In genomic region chr8:34683173-34683572, GRCm38 (mm10) we compare ENCODE assay signal across 27 mouse cellular contexts.
DNase-seq lines count a peak whose midpoint lies in the region; ATAC-seq and TF ChIP-seq lines count a peak whose summit lies in the region.
"Had no signal": no experiment of that assay in that cellular context is flagged by ENCODE, and none has a peak within 500 bp of the region (broad histone marks: within the 10 kb centered on the region; RNA-seq: fewer than 3 reads in every experiment).

No protein-coding gene starts in this region.

- peak; percentile 71 for ATAC-seq in frontal cortex, adult (ENCODE audit: low TSS enrichment)
- ATAC-seq: forebrain, postnatal 0 days; hindbrain, postnatal 0 days had no signal

- TF ChIP-seq CTCF in layer of hippocampus, adult 2 months (conservative IDR thresholded peaks at IDR 0.05) = peak; percentile 44

- DNase-seq in frontal cortex, postnatal 25 days (ENCODE audit: low spot score in 2 of 2) = no peak
- DNase-seq in layer of hippocampus, adult 2 months (ENCODE audit: low spot score in 2 of 2) = peak; percentile 40 to 59
- DNase-seq in layer of hippocampus, postnatal 14 days (ENCODE audit: low spot score in 2 of 2) = no peak
- DNase-seq in right cerebral cortex, postnatal 36 days (ENCODE audit: low spot score in 2 of 2) = peak; percentile 34 to 60
- no peak for DNase-seq in right cerebral cortex, postnatal 4 days
- DNase-seq in spleen, postnatal 14 days (ENCODE audit: low spot score in 2 of 2) = no peak
- no peak for DNase-seq in testis, postnatal 10 days (ENCODE audit: low spot score)
- DNase-seq: adrenal gland, postnatal 36 days; cerebellum, adult 11 months; cerebellum, postnatal 10 days; forebrain, postnatal 0 days; gastrocnemius, postnatal 14 days; heart, adult 18-20 months; heart, postnatal 14 days; kidney, adult 11 months; kidney, postnatal 36 days; liver, embryonic 13.5 days; lung, adult 2 months; lung, postnatal 14 days had no signal

- H3K27ac ChIP-seq in layer of hippocampus, adult 2 months = peak overlapping the region; percentile 86
- H3K27ac ChIP-seq: forebrain, embryonic 10.5 days; heart, embryonic 13.5 days; hindbrain, postnatal 0 days; kidney, embryonic 15.5 days; liver, embryonic 13.5 days; midbrain, embryonic 12.5 days; neural tube, embryonic 15.5 days; stomach, embryonic 15.5 days had no signal

- no peak overlapping the region for H3K4me3 ChIP-seq in layer of hippocampus, adult 2 months
- H3K4me3 ChIP-seq: forebrain, embryonic 10.5 days; heart, embryonic 13.5 days; kidney, embryonic 15.5 days; liver, embryonic 13.5 days; midbrain, embryonic 12.5 days; neural tube, embryonic 15.5 days; stomach, embryonic 15.5 days had no signal

Comparison
In these comparisons a context has a peak if more than half of its experiments do, and no peak if none do; other contexts are left out.
1. DNase-seq: peak in layer of hippocampus, adult 2 months (2 of 2) and right cerebral cortex, postnatal 36 days (2 of 2); none in frontal cortex, postnatal 25 days (0 of 2), layer of hippocampus, postnatal 14 days (0 of 2), right cerebral cortex, postnatal 4 days (single experiment), spleen, postnatal 14 days (0 of 2) and testis, postnatal 10 days (single experiment).